Mouse (Mus musculus) ES-CJ7 (cell line): ENCODE results near the gene 1700016D06Rik.

Source experiments
- DNase-seq: peaks from one replicate; pipeline ENCODE4 v3.0.0; 2011; ENCODE audit warnings: low read depth, low spot score

1700016D06Rik gene

DNA sequence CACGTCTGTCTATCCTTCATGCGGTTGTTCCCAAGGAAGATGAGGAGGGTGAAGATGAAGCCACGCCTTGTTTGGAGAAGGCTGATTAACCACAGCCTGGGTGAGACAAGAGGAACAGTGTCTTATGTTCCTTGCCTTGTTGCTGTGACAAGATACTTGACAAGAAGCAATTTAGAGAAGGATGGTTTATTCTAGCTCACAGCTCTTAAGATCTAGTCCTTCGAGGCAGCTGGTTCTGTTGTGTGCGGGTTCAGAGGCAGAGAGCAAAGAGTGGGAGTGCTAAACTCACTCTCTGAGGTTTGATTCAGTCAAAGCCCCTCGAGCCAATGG is at the start of gene 1700016D06Rik:
TSS of gene 1700016D06Rik (minus strand) at position 31 of the 330 bp plus-strand sequence.
- no peak for DNase-seq

DNA sequence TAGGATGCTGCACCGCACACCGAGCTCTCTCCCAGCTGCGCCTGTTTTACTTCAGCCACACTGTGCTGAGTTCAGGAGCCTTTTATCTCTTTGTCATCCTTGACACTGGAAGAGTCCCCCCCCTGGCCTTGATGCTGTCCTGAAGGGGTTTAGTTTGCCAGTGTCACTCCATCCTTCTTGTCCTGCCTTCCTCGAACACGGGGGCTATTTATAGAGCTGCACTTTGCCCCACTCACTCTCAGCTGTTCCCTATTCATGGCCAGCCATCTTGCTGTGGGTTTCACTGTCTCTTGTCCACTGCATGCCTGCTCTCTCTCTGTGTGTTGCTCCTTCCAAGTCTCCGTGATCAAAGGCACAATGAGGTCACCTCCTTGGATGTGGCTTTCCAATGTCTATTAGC is 48.6 kb upstream of the 1700016D06Rik start:
- DNase-seq = no peak

DNA sequence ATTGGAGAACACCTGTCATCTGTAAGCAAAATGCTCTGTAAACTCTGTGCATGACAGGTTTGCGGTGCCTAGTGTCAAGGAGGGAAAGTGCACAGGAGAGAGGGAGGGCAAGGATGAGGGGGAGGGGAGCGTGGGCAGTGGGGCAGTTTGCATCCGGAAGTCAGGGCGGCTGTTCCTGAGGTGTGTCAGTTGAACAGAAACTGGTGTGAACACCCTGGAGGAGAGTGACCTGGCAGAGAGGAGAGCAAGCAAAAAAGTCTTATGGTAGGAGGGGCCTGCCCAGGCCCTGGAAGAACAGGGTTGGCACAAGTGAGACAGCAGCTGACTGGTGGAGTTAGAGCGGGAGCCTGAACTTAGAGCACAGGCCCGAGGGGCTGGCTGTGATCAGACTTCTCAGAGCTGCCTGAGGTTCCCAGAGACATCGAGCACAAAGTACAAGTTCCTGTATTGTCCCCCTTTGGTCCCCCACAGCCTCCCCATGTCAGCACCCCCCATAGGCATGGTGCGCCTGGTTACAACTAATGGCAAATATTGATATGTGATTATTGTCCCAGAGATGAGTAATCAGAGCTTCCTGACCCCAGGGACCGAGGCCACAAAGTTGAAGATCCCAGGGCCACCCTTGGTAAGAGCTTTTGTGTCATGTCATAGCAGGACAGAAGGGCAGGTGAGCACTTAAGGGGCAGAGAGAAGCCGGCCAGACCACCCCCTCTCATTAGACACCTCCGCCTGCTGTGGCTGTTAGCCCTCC is 46.2 kb upstream of the 1700016D06Rik start:
- DNase-seq = no peak

DNA sequence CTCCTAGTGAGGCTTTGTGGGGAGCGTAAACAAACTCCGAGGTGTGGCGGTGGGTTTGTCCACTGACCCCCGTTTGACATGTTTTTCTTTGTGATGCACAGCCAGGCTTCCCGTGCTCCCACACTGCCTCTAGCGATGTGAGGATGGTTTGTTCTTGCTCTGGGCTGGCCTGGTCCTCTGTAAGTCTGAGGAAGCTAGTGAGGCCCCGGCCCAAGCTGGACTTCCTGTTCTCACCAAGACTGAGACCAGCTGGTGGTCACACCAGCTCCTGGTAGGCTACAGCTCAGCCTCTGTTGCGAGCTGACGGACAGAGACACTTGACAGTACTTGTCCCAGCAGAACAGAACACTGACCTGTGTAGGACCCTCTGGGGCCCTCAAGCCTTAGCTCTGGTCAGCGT is 42.7 kb upstream of the 1700016D06Rik start:
- DNase-seq = no peak

DNA sequence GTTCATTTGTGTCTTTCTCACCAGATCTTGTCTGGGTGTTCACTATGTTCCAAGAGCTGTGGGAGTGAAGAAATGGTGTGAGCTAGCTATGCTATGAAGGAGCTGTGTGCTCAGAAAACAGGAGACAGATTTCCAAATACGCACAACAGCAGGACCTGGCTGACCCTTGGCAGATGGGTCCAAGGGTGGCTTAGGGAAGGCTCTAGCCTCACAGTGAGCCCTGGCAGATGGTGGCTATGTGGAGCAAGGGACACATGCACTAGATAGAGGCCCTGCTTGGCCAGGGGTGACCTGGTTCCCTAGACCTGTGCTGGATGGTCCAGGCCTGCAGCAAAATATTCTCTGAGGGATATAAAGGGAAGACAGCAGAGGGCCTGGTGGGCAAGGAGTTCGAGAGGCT is 40.0 kb upstream of the 1700016D06Rik start:
- no peak for DNase-seq

DNA sequence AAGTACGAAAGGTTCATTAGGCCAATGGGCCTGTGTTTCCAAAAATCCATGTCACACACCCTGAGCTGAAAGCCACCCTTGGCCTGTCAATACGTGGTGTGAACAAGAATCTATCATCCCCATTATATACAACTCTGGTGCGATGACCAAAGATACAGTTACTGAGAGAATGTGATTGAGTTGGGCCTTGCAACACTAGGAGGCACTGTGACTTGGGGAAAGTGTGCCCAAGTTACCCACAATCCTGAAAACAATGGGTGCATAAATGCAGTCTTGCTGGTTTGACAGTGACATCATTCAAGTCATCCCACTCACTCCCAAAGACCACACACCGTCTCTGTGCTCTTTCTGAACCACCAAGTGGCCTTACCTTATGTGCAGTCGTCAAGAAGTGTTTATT is 38.2 kb upstream of the 1700016D06Rik start:
- DNase-seq = no peak

DNA sequence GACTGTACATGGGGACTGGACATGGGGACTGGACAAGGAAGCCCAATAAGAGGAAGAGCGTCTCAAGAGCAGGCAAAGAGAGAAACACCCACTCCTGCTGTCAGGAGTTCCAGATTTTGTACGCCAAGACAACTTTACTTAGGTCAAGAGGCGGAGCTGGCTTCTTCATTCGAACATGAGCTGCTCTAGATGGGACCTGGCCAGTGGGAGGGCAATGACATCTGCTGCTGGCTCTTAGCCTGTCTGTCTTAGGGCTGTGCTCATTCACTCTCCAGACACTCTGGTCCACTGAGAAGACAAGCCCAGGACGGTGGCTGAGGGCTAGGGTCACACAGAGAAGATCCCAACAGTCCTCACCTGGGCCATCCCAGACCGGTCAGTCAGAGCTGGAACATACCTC is 36.2 kb upstream of the 1700016D06Rik start:
- DNase-seq = no peak

DNA sequence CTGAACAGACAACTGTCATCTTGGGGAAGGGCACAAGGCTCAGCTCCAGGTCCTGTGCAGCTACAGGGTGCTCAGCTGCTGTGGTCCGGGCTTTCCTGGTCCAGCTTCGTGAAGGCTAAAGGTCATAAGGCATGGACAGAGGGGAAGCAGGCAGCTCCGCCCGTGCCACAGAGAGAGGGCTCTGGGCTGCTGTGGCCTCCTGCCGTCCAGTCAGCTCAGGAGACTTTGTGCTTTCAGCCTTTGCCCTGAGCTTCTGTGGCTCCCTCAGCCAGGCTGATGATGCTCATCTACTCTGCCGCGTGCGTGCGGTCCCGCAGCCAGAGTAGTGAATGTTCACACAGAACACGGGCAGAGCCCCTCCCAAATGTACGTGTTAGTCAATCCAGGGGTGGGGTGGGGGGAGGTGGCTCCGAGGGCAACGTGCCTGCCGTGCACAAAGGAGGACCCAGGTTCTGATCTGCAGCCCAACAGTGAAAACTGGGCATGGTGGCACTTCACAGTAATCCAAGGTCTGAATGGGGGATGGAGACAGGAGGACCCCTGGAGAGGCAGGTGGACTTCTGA is 34.9 kb upstream of the 1700016D06Rik start:
- DNase-seq = no peak

DNA sequence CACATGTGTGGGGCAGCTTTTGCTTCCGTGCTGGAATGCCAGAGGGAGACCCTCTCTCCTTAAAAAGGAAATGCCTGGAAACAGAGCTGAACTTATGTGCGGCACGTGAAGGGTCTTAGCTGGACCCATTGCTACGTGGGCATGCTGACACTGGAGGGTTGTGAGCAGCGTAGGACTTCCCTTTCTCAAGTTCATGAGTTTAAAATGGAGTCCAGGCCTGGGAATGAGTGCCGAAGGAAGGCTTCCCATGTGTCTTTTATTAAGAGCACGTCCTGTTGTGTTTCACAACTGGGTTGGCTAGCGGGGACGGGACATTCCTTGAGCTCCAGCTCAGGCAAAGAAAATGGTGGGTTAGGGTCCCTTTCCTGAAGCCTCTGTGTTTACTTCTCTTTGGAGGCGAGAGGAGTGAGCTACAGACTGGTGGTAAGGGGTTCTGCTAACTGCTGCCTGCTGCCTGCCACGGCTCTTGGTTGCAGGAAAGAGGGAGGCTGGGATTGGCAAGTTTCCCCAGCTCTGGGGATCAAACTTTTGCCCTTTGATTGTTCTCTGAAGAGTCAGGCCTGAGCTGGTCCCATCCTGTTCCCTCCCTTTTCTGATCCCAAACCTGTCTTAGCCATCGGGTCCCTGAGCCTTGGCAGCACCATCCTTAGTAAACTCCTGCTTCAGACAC is 29.5 kb upstream of the 1700016D06Rik start:
- DNase-seq = no peak

DNA sequence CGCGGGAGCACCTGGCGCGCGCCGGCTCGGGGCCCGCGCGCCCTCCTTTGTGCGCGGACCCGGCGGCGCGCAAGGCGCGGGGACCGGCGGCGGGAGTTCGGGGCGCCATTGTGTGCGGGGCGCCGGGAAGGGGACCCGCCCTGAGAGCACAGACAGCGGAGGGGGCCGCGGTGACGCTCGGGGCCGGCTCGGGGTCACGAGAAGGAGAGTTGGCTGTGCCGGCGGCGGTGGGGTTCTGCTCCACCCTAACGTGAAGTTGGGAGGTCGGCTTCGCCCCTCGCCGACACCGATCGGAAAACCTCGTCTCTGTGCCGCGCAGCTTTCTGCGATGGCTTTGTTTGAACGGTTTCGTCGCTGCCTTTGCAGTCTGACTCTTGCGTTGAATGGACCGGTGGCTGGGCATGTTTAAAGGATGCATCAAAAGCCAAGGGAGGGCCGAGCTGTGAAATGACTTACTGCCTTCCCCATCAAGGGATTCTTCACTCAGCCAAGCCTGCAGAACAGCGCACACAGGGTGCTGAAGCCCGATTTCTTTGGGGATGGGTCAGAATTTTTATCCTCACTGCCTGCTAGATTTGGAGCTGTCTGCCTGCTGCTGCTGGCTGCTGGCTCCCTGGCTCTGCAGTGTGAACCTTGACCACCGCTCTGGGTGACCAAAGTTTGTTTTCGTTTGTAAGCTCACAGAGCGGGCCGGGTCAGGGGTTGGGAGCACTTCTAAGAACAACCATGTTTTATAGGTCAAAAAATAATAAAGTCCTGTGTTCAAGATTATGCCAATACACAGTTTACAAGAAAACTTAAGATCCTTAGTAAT is 27.8 kb upstream of the 1700016D06Rik start:
- peak; percentile 54 for DNase-seq

DNA sequence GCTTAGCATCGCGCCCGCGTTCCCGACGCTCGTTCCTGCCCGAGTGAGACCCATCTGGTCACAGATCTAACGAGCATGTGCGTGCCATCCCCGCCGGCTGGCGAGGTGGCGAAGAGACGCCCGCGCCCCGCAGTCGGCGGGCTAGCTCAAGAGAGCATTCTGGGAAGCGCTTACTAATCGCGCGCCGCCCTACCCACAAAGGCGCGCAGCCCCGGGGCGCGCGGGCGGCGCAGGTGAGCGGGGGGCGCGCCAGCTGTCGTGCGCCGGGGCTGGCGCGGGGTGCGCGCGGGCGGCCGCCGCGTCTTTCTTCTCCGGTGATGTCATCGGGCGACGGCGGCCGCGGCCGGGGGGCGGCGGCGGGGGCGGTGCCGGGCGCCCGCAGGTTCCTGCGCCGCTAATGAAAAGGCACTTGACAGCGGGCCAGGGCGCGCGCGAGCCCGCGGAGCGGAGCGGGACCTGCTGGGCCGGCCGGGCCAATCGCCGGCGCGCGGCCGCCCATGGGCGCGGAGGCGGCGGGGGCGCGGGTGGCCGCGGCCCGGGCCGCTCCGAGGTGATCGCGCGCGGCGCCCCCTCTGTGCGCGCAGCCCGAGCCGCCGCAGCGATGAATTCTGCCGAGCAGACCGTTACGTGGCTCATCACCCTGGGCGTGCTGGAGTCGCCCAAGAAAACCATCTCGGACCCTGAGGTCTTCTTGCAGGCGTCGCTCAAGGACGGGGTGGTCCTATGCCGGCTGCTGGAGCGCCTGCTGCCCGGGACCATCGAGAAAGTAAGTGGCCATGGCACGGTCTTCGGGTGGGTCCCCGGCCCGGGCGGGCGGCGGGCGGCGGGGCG is 27.0 kb upstream of the 1700016D06Rik start, which contains the start of gene Arhgef7:
TSS of gene Arhgef7 (plus strand) at position 71 of the 831 bp plus-strand sequence.
- peak; percentile 63 for DNase-seq

DNA sequence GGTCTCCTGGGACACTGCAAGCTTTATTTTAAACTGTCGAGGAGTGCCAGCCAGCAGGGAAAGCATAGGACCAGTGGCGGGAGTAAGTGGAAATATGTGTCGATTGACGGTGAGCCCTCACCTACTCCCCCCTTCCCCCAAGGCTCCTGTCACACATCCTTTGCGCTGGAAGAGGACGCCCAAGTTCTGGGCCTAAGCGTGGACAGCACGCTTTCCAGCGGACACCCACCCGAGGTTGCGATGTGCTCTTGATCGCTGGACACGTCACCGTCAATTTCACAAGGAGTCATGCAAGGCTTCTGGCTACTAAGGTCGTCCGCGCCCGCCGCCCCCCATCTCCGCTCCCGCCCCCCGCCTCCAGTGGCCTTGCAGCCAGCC is 26.4 kb upstream of the 1700016D06Rik start:
- DNase-seq = peak; percentile 31

DNA sequence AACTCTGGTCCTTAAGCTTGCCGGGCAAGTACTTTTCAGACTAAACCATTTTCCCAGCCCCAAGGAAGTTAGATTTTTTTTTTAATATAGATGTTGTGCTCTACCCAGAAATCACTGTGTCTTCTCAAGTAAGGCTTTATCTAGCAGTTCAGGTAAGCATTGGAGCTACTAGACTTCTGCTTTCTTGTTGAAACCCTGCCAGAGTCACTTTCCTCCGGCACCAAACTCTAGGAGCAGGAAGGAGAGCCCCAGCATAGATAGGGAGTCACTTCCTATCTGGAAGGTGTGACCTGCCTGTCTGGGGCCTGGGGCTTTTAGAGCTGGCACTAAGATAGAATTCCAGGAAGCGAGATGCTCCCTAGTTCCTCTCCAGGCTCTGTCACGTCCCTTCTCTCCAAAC is 16.3 kb upstream of the 1700016D06Rik start:
- no peak for DNase-seq

DNA sequence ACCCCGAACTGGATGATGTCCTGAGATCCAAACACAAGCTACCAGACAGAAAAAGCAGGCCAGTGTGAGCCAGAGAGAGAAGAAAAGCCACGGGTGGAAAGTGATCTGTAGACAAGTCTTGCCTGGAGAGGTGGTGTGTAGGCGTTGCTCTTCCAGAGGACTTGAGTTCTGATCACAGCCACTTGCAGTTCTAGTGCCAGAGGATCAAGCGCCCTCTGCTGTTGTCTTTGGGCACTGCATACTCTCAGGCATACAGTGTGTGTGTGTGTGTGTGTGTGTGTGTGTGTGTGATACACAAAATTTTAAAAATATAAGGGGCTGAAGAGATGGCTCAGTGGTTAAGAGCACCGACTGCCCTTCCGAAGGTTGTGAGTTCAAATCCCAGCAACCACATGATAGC is 11.4 kb upstream of the 1700016D06Rik start:
- peak; percentile 86 for DNase-seq

DNA sequence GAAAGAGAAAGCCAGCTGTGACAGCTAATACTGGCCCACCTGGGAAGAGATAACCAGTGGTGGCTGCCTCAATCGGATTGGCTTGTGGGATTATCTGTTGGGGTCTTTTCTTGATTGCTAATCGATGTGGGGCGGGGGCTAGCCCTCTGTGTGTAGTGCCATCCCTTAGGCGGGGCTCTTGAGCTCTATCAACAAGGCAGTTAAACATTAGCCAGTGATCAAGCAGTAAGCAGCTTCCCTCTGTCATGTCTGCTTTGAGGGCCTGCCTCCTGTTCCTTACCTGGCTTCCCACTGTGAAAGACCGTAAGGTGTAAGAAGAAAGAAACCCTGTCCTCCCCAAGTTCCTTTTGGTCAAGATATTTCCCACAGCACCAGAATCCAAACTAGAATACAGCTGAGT is 9.6 kb upstream of the 1700016D06Rik start:
- no peak for DNase-seq

DNA sequence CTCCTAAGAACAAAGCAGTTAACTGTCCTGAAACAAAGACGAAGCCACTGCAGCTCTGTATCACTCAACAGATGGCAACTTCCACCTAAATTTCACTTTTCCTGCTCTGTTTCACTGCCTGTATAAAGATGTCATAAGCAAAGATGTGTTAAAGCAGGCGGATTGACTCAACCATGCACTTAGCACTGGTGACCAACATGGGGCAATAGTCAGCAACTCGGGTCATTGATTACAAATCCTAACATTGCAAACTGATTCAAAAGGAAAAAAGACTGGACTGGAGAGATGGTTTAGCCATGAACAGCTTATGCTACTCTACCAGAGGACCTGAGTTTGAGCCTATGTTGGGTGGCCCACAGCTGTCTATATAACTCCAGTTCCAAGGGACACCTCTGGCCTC is 8.7 kb upstream of the 1700016D06Rik start:
- no peak for DNase-seq

DNA sequence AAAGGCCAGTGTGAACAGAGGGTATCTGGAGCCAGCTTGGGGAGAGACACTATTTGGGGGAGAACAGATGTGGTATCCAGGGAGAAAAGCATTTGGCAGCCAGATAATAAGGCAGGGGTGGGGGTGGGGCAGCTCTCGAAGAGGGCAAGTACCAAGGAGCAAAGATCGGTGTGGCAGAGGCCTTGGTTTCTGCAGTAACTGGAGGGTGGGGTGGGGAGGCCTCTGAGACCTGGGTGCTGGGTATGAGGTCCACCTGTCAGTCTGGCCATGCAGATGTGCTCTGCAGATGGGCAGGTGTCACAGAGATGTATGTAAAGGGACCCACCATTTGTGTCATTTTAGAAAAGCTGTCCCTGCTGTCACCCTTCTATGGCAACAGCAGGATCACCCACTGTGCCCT is 8.0 kb upstream of the 1700016D06Rik start:
- no peak for DNase-seq

DNA sequence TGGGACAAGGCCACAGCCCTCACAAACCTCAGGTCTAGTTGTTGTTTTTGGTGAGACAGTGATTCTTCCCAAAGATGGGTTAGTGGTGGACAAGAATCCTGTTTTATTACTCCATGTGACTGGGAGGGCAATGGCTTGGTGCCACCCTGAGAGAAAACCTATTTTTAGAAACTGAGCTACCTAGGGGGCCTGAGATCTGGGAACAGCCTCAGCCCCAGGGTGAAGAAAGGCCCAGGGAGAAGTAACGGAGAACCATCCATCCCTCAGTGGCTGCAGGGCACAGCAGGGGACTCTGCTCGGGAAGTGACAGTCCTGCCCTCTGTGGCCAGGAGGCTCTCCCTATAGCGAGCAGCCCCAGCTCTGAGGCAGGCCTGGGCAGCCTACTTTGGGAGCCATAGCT is 6.8 kb upstream of the 1700016D06Rik start:
- no peak for DNase-seq

DNA sequence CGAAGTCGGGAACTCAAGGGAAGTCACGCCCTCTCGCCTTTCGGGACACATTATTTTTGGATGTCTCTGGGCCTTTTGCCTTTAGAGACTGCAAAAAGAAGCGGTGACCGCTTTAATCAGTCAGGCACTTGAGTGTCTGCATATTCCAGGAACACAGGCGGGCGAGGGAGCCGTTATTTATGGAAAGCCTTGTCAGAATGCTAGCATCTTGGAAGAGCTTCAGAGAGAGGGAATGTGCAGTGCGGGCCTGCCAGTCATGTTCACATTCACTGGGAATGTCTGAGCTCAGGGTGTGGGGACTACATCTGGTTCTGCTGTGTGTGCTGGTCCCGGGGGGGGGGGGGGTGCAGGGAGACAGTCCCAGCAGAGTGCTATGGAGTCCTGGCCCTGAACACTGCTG is 5.0 kb upstream of the 1700016D06Rik start:
- no peak for DNase-seq

DNA sequence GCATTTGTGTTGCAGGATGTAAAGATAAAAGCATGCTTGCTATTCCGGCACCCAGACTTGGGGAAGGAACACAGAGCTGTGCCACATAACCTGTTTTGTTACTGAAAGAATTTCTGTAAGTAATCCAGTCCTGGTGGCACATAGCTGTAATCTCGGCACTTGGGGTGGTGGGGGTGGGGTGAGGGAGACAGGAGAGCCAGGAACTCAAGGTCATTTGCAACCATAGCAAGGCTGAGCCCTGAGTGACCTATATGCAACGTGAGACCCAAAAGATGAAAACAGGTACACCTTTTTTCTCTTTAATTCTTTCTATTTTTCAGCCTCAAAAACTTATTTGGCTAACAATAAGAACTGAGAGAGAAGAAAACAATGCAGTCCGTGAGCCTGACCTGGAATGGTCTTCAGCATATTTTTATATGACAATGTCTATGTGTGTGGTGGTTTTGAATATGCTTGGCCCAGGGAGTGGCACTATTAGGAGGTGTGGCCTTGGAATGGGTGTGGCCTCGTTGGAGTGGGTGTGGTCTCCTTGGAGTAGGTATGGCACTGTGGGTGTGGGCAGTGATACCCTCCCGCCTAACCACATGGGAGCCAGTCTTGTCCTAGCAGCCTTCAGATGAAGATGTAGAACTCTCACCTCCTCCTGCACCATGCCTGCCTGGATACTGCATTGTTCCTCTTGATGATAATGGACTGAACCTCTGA is 4.0 kb upstream of the 1700016D06Rik start:
- peak; percentile 93 for DNase-seq

DNA sequence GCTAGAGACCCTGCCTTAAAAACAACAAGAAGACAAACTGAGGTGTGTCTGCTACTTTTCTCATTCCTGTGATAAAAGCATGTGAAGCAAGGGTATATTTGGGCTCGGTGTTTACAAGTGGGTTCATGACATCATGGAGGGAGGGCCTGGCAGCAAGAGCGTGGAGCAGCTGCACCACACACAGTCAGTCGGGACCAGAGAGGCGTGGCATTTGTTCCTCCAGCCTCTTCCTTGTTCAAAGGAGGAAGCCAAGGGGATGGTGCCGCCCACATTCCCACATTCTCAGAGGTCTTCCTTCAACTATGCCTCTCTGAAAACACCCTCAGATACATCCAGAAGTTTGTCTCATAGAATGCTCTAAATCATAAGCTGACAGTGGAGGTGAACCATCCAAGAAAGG is 2.9 kb upstream of the 1700016D06Rik start:
- DNase-seq = peak; percentile 74
